Mouse (Mus musculus) hindbrain, embryonic 13.5 days (tissue): Measurements from ENCODE around the gene Zfp526. TPM values are rescaled to one million over a fixed set of nuclear protein-coding genes. Genes with fewer than 3 reads are reported as not detected.

Experiments
- ATAC-seq: fragments of 200-750 bp; cut with Nextera tagmentation; 2 replicates; pipeline ENCODE4 v1.8.0; 2017; ENCODE audit warnings: moderate TSS enrichment; ENCODE audit not compliant: low FRiP score
- H3K27ac ChIP-seq: fragments of 300-500 bp; sonication (generic); 2 replicates; pipeline ENCODE4 v1.5.1; 2015; ENCODE audit warnings: inconsistent platforms, mild to moderate bottlenecking, moderate library complexity
- H3K27me3 ChIP-seq: fragments of 300-500 bp; sonication (generic); 2 replicates; pipeline ENCODE4 v1.6.1; 2015; ENCODE audit warnings: mild to moderate bottlenecking, inconsistent platforms
- H3K36me3 ChIP-seq: fragments of 300-500 bp; sonication (generic); 2 replicates; pipeline ENCODE4 v1.6.1; 2015; ENCODE audit warnings: mild to moderate bottlenecking, inconsistent platforms
- H3K4me1 ChIP-seq: fragments of 300-500 bp; sonication (generic); replicated peaks from 2 replicates; pipeline ENCODE4 v1.6.1; 2015; ENCODE audit warnings: inconsistent platforms
- H3K4me2 ChIP-seq: fragments of 300-500 bp; sonication (generic); 2 replicates; pipeline ENCODE4 v1.6.1; 2015; ENCODE audit warnings: inconsistent platforms, mild to moderate bottlenecking, moderate library complexity
- H3K4me3 ChIP-seq: fragments of 300-500 bp; sonication (generic); 2 replicates; pipeline ENCODE4 v1.5.1; 2015; ENCODE audit warnings: mild to moderate bottlenecking, inconsistent platforms
- H3K9ac ChIP-seq: fragments of 300-500 bp; sonication (generic); 2 replicates; pipeline ENCODE4 v1.6.1; 2015; ENCODE audit warnings: mild to moderate bottlenecking, inconsistent platforms
- H3K9me3 ChIP-seq: fragments of 300-500 bp; sonication (generic); 2 replicates; pipeline ENCODE4 v1.6.1; 2016; ENCODE audit warnings: inconsistent platforms
- WGBS: fragments of 180-500 bp; shearing (Covaris S2); methylation state at CpG from one replicate; pipeline ENCODE4 v1.1.7; 2015; 5-methylcytosine and 5-hydroxymethylcytosine counted together
- polyA plus RNA-seq: library from polyadenylated mRNA; unstranded; fragments of >200 nt; fragmentation: Nextera tagmentation; extraction: Ambion mirVana; gene quantifications from 2 replicates; pipeline ENCODE4 v1.2.1, GENCODE M21; 2015

Zfp526 gene
- polyA plus RNA-seq, 1 experiment from 2014 or later: 1.9 TPM

GRCm38 (mm10) chr7:25190806-25191205, 30.4 kb upstream of the Zfp526 start:
- Histone ChIP-seq H3K4me3 (no peak overlapping the region), H3K9ac (no peak overlapping the region), H3K4me2 (no peak overlapping the region), H3K27me3 (peaks cover 5% of the 10 kb centered on the region; the same call in 1 of the 2 replicates), H3K27ac (no peak overlapping the region), H3K9me3 (no peaks in the 10 kb centered on the region), H3K4me1 (no peaks in the 10 kb centered on the region), H3K36me3 (no peaks in the 10 kb centered on the region)
- ATAC-seq: no peak
- WGBS: 93% methylated on average over 11 of the region's 11 CpGs

GRCm38 (mm10) chr7:25192110-25192509, 29.1 kb upstream of the Zfp526 start:
- no peak for ATAC-seq
- Histone ChIP-seq H3K27ac (0 out of 2 replicates have a peak overlapping the region, but pooled peaks have one; percentile 8), H3K4me2 (no peak overlapping the region), H3K4me1 (no peaks in the 10 kb centered on the region), H3K9me3 (no peaks in the 10 kb centered on the region), H3K36me3 (no peaks in the 10 kb centered on the region), H3K27me3 (peaks cover 3% of the 10 kb centered on the region; the same call in 1 of the 2 replicates), H3K4me3 (no peak overlapping the region), H3K9ac (no peak overlapping the region)
- WGBS: 80% methylated on average over 8 of the region's 8 CpGs

GRCm38 (mm10) chr7:25195148-25195547, 26.1 kb upstream of the Zfp526 start:
- H3K9ac ChIP-seq: no peak overlapping the region
- no peak for ATAC-seq

GRCm38 (mm10) chr7:25196107-25196506, 25.1 kb upstream of the Zfp526 start:
- Histone ChIP-seq H3K4me3 (no peak overlapping the region), H3K27ac (no peak overlapping the region), H3K27me3 (no peaks in the 10 kb centered on the region), H3K4me2 (no peak overlapping the region), H3K9ac (no peak overlapping the region), H3K9me3 (peaks cover 6% of the 10 kb centered on the region; the same call in 1 of the 2 replicates), H3K36me3 (peaks cover 5% of the 10 kb centered on the region), H3K4me1 (no peaks in the 10 kb centered on the region)
- ATAC-seq: no peak
- 91% methylated on average over 9 of the region's 9 CpGs for WGBS

More at GRCm38 (mm10) chr7:25195148-25195547, 26.1 kb upstream of the Zfp526 start:
- H3K27ac ChIP-seq: no peak overlapping the region
- peaks cover 3% of the 10 kb centered on the region; the same call in 1 of the 2 replicates for H3K36me3 ChIP-seq
- no peak overlapping the region for H3K4me2 ChIP-seq
- H3K4me3 ChIP-seq: no peak overlapping the region
- H3K27me3 ChIP-seq: no peaks in the 10 kb centered on the region
- WGBS: 75% methylated on average over 3 of the region's 3 CpGs
- H3K9me3 ChIP-seq: peaks cover 6% of the 10 kb centered on the region; the same call in 1 of the 2 replicates
- H3K4me1 ChIP-seq: no peaks in the 10 kb centered on the region

GRCm38 (mm10) chr7:25197384-25198018, 23.7 kb upstream of the Zfp526 start:
- no peak overlapping the region for H3K4me3 ChIP-seq
- no peak overlapping the region for H3K4me2 ChIP-seq
- H3K9ac ChIP-seq: no peak overlapping the region
- H3K27me3 ChIP-seq: no peaks in the 10 kb centered on the region
- H3K9me3 ChIP-seq: peaks cover 6% of the 10 kb centered on the region; the same call in 1 of the 2 replicates
- H3K36me3 ChIP-seq: peaks cover 18% of the 10 kb centered on the region
- H3K27ac ChIP-seq: no peak overlapping the region
- ATAC-seq: no peak
- WGBS: 74% methylated on average over 10 of the region's 10 CpGs
- no peaks in the 10 kb centered on the region for H3K4me1 ChIP-seq

GRCm38 (mm10) chr7:25203624-25204023, 17.6 kb upstream of the Zfp526 start:
- WGBS: 90% methylated on average over 20 of the region's 20 CpGs
- Histone ChIP-seq H3K4me3 (no peak overlapping the region), H3K4me2 (no peak overlapping the region), H3K9ac (no peak overlapping the region), H3K36me3 (peaks cover 68% of the 10 kb centered on the region), H3K9me3 (peaks cover 6% of the 10 kb centered on the region; the same call in 1 of the 2 replicates), H3K27me3 (no peaks in the 10 kb centered on the region), H3K27ac (no peak overlapping the region), H3K4me1 (no peaks in the 10 kb centered on the region)
- ATAC-seq: no peak

GRCm38 (mm10) chr7:25205355-25206093, 15.7 kb upstream of the Zfp526 start:
- H3K27ac ChIP-seq: no peak overlapping the region
- no peaks in the 10 kb centered on the region for H3K4me1 ChIP-seq
- ATAC-seq: no peak
- WGBS: 86% methylated on average over 16 of the region's 16 CpGs
- H3K27me3 ChIP-seq: no peaks in the 10 kb centered on the region
- H3K9ac ChIP-seq: no peak overlapping the region
- no peak overlapping the region for H3K4me3 ChIP-seq
- no peak overlapping the region for H3K4me2 ChIP-seq
- peaks cover 84% of the 10 kb centered on the region for H3K36me3 ChIP-seq
- no peaks in the 10 kb centered on the region for H3K9me3 ChIP-seq

- no peak overlapping the region for H3K4me3 ChIP-seq
- H3K4me1 ChIP-seq: no peaks in the 10 kb centered on the region
- no peak overlapping the region for H3K27ac ChIP-seq
- H3K27me3 ChIP-seq: no peaks in the 10 kb centered on the region
- H3K4me2 ChIP-seq: no peak overlapping the region
- no peak for ATAC-seq
- WGBS: 92% methylated on average over 16 of the region's 16 CpGs
- peaks cover 88% of the 10 kb centered on the region for H3K36me3 ChIP-seq
- H3K9me3 ChIP-seq: no peaks in the 10 kb centered on the region
- H3K9ac ChIP-seq: no peak overlapping the region
Observed at GRCm38 (mm10) chr7:25206094-25206830, 15.0 kb upstream of the Zfp526 start.

- no peak overlapping the region for H3K4me2 ChIP-seq
- H3K27me3 ChIP-seq: no peaks in the 10 kb centered on the region
- ATAC-seq: no peak
- H3K36me3 ChIP-seq: peaks cover 82% of the 10 kb centered on the region
- H3K27ac ChIP-seq: no peak overlapping the region
- H3K4me3 ChIP-seq: no peak overlapping the region
- WGBS: 75% methylated on average over 3 of the region's 3 CpGs
- no peaks in the 10 kb centered on the region for H3K9me3 ChIP-seq
- no peak overlapping the region for H3K9ac ChIP-seq
- no peaks in the 10 kb centered on the region for H3K4me1 ChIP-seq
Observed at GRCm38 (mm10) chr7:25209161-25209622, 12.0 kb upstream of the Zfp526 start.

GRCm38 (mm10) chr7:25210482-25210881, 10.7 kb upstream of the Zfp526 start:
- Histone ChIP-seq H3K4me2 (no peak overlapping the region), H3K4me1 (no peaks in the 10 kb centered on the region), H3K27me3 (no peaks in the 10 kb centered on the region), H3K4me3 (no peak overlapping the region), H3K27ac (no peak overlapping the region), H3K9me3 (no peaks in the 10 kb centered on the region), H3K9ac (no peak overlapping the region), H3K36me3 (peaks cover 81% of the 10 kb centered on the region)
- ATAC-seq: no peak
- 88% methylated on average over 4 of the region's 4 CpGs for WGBS

GRCm38 (mm10) chr7:25213099-25213498, 8.1 kb upstream of the Zfp526 start:
- no peak for ATAC-seq
- 82% methylated on average over 3 of the region's 3 CpGs for WGBS
- peaks cover 75% of the 10 kb centered on the region for H3K36me3 ChIP-seq

GRCm38 (mm10) chr7:25214172-25214571, 7.1 kb upstream of the Zfp526 start:
- Histone ChIP-seq H3K4me2 (no peak overlapping the region), H3K27ac (no peak overlapping the region), H3K27me3 (no peaks in the 10 kb centered on the region), H3K36me3 (peaks cover 64% of the 10 kb centered on the region), H3K9me3 (no peaks in the 10 kb centered on the region), H3K9ac (no peak overlapping the region), H3K4me3 (no peak overlapping the region), H3K4me1 (peaks cover 19% of the 10 kb centered on the region)
- 92% methylated on average over 2 of the region's 2 CpGs for WGBS
- ATAC-seq: no peak

More at GRCm38 (mm10) chr7:25213099-25213498, 8.1 kb upstream of the Zfp526 start:
- Histone ChIP-seq H3K4me1 (peaks cover 8% of the 10 kb centered on the region), H3K27ac (no peak overlapping the region), H3K4me3 (no peak overlapping the region), H3K4me2 (no peak overlapping the region), H3K27me3 (no peaks in the 10 kb centered on the region), H3K9me3 (no peaks in the 10 kb centered on the region), H3K9ac (no peak overlapping the region)
